Mouse (Mus musculus): ENCODE measurements around the gene Slc25a21.

DNA sequence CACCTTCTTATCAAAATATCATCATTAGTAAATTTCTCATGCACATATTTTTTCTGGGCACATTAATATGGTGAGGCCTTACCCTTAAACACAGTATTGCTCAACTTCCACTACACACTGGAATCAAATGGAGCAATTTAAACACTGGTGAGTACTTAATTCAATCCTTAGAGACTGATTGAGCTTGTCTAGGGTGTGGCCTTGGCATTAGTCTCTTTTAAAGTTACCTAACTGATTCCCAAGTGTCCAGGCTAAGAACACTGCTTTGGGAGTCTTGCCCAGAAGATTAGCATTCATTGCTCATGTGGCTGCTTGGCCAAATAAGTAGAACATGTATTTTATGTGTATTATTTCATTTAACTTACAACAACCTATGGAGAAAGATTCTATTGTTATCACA is 18.5 kb downstream of the Slc25a21 start:
- TF ChIP-seq CTCF (IDR thresholded peaks at IDR 0.05; ENCODE audit: extremely low read depth, insufficient read depth, low read length) (no peak), POLR2A (IDR thresholded peaks at IDR 0.05; ENCODE audit: extremely low read depth, insufficient read depth, low read length) (no peak)
